Mouse (Mus musculus) forelimb bud, embryonic 11.5 days (tissue): ENCODE results near the gene Evx2.

Experiments
- DNase-seq: peaks from one replicate; pipeline ENCODE4 v3.0.0-alpha.2; 2012; ENCODE audit warnings: low read depth, low spot score

Gene Evx2

DNA sequence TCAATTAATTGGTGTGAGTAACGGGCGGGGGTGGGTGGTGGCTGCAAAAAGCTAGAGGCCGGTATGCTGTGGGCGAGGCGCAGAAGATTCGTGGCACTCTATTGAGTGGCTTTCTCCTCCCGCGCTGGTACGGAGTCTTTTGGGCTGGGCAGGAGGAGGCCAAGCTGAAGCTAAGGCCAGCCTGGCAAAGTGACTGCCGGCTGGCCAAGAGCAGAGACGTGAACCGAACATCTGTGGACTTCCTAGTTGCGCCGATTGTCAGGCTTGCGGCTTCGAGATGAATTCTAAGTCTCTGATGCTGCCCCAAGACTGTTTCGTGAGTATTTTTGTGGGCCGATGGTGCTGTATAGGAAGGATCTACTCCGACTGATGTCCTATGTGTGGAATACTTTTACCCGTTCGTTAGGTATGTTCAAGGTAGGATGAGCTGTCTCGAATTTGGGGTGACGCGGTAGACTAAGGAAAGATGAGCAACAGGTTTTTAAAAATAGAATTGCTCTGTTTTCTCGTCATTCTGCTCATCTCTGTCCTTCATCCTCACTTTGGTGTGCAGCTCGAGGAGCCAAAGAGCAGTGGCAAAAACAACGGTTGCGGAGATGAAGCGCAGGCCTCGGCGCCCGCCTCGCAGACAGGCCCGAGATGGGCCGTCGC is 8.0 kb upstream of the Evx2 start:
- no peak for DNase-seq

DNA sequence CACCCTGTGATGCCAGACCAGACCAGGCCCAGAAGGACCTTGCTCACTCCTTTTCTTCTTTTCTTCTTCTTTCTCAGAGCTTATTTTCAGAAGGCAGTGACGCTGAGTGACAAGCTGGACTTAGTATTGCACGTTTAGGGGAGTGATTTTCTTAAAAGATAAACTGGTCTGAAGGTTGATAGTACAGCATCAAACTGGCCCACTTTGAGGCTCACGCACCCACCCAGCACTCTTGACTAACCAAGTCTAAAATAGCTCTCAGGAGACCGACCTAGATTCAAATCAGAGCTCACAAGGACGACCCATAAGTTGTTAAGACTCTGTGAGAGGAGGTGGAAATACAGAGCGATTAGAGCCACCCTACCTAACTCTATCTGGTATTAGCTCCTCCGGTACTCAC is 7.1 kb upstream of the Evx2 start:
- DNase-seq, result no peak

DNA sequence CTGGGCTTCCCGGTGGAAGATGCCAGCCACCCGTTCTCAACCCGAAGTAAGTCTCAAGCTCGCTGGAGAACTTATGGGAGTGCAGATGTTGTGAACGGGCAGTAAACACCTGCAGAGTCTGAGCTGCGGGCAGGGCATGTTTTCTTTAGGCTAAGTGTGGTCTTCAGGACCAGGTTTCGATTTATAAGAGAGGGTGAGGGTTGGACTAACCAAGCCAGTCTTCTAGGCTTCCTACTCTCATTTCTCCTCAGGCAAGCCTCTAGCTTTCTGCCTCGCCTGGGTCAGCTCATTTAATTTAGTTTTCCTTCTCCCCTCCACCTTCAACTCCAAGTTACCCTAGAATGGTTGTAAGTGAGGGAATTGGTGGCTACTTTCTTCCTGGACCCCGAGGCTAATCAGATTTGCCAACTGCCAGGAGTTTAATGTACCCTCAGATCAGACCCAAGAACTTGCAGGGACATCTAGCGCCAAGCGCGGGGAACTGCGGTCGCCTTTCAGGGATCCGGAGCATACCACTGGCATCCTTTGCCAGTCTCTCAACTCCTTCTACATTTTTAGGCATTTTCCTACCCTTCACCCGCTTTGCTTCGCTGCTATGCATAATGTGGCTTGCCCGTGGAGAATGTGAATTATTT is 4.1 kb upstream of the Evx2 start:
- peak; percentile 79 for DNase-seq

- DNase-seq, result peak; percentile 80
Observed at GRCm38 (mm10) chr2:74661685-74662084, 2.3 kb upstream of the Evx2 start.

- DNase-seq, result peak; percentile 20
Observed at GRCm38 (mm10) chr2:74660421-74661375, 1.3 kb upstream of the Evx2 start.

- DNase-seq, result no peak
Observed at GRCm38 (mm10) chr2:74658667-74659371, 538 bp downstream of the Evx2 start.

- no peak for DNase-seq
Observed at GRCm38 (mm10) chr2:74658024-74658666, 1.2 kb downstream of the Evx2 start.

DNA sequence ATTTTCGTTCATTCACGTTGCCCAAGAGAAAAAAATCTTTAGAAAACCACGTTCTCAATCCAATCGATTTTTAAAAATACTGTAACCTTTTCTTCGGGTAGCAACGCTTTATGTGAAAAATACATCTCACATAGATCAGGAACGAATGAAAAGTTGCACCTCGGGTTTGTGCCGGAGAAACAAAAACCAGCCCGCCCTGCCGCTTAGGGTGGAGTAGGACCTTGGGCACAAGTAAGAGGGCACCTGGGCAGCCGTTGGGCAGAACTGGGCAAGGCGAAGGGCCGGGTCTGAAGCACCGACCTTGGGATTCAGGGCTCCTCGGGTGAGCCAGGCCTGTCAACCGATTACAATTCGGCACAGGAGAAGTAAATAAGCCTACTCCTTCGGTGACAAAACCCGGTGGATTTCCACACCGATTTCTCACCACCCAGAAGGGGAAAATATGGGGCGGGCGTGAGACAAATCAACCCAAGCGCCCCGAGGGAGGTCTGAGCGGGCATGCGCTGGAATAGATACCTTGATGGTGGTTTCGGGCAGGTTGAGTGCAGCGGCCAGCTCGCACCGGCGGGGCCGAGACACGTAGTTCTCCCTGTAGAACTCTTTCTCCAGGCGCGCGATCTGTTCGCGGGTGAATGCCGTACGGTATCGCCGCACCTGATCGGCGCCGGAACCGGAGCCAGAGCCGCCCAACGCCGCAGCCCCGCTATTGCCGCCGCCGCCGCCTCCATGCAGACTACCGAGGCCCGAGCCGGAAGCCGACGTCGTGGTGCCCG is 1.9 kb downstream of the Evx2 start:
- no peak for DNase-seq

GRCm38 (mm10) chr2:74656632-74657021 is 2.7 kb downstream of the Evx2 start:
- DNase-seq, result no peak

DNA sequence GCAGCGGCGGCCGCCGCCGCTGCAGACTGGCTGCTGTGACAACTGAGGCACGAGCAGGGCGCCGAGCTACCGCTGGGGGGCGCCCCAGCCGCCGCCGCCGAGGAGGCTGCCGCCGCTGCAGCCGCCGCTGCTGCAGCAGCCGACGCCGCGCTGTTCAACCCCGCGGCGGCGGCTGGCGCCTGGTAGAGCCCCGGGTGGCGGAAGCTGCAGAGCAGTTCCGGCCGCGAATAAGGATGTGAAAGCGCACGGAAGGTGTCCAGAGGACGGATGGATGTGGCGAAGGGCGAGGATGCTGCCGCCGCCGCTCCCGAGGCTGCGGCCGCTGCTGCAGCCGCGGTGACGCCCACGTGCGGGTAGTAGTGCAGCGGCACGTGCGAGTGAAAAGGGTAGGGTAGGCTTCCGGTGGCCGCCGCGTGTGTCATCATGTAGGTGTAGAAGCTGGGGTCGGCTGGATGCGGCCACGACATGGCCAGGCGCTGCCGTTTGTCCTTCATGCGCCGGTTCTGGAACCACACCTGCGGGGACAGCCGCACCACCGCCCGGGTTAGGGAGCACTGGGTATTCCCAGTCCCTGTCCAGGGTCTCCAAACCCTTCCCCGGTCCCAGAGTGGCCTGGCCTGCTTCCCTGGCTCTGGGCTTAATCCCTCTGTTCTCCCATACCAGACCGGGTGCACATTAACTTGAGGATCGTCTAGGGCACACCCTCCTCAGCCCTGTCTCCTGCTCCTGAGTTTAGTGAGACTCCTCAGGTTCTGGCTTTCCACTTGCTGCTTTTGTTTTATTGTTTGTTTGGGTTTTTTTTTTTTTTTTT is 3.3 kb downstream of the Evx2 start:
- DNase-seq, result no peak

DNA sequence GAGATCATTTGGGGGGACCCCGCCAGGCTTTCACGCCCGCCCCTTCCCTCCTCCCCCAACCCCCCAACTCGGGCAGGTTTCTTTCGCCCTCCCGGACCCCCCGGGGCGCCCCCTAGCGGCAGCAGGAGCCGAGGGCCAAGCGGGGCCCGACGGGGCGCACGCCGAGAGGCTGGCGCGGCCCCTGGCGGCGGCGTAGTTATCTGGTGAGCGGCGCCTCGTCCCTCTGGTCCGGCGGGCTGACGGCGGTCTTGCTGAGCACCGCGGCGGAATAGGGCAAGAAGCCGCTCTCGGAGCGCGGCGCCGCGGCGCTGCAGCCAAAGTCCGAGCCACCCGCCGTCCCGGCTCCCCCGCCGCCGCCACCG is 4.0 kb downstream of the Evx2 start:
- DNase-seq, result no peak

DNA sequence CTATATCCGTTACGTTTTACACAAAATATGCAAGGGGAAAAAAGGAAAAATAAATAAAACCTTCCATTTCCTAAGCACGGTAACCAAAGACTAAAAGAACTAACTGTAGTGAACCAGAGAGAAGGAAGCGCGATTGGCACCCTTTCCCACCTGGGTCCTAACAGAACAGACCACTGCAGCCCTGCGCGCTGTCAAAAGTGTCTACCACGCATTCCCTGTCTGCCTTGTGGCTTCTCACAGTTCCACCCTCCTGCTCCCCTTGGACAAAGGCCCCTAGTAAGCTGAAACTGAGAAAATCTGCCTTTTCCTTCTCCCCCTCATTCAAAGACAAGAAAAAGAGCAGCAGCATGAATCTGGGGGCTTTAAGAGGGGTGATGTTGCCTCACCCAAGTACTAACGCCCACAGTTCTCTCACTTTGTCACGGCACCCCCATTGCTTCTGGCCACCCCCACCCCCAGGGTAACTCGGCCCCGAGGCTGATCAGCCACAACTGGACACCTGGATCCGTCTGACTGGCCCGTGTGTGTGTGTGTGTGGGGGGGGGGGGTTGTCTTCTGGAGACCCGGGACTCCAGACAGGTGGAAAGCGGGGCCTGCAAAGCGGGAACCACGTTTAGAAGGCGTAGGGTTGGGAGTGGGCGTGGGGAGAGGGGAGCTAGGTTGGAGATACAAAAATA is 4.5 kb downstream of the Evx2 start:
- DNase-seq, result no peak

- DNase-seq, result no peak
Observed at GRCm38 (mm10) chr2:74653781-74654535, 5.4 kb downstream of the Evx2 start.

DNA sequence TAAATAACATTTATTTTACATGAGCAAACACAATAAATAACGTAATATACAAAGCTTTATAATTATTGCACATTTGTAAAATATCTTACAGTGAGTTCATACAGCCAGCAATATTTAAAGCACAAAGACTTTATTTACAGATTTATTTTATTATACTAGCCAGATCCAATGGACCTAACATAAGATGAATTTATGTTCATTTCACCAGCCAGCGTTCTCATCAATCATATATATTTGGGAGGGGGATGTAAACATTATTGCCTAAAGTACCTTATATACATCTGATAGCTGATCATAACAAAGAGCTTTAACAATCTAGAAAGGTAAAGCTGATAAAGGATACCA is 6.4 kb downstream of the Evx2 start:
- DNase-seq, result no peak

DNA sequence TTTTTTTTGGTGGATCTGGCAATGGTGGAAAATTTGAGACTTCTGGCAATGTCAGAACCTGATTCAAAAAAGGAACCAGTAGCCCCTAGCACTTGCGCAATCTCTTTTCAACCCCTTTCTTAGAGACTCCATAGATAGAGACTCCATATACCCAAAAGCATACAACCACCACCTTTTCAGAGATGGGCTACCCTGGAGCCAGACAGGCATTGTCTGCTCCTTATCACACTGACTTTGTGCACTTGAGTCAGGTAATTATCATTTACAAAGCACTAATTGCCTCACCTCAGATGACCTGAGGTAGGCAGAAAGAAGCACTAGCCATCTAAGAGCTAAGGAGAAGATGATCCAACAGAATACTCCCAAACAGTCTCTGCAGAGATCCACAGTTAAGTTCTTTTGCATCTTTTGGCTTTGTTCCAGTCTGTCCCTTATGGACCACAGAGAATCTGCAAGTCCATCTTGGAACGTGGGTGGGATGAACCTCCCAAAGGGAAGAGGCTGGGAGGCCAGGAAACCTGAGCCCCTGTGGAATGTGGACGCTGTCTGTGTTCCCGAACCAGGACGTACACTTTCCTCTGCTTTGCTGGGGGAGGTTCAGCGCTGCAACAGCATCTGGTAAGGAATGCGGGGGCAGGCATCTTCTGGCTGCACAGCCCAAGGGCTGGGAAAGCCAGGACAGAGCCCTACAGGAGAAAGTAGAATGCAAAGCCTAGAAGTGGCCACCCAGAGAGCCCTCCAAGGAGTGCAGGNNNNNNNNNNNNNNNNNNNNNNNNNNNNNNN is 12.1 kb downstream of the Evx2 start:
- DNase-seq, result no peak

DNA sequence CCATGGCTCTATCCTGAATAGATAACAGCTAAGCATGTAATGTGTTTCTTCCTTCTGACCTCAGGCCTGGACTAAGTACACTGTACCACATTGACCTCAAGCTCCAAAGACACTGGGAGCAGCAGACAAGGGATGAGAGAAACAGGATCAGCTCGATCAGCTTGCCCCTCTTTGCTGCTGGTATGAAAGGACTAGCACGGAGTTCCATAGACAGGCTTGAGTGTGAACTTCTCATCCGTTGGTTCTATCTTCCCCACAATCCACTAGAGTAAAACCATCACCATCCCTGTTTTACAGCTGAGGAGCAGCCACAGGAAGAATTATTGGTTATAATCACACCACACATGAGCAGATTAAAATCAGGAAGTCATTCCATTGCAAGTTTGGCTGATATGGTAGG is 13.7 kb downstream of the Evx2 start:
- no peak for DNase-seq

- no peak for DNase-seq
Observed at GRCm38 (mm10) chr2:74642431-74642830, 16.9 kb downstream of the Evx2 start.

GRCm38 (mm10) chr2:74635412-74635811 is 23.9 kb downstream of the Evx2 start:
- no peak for DNase-seq
